ENCODE assay signal across 15 mouse cellular contexts in the genomic region with DNA sequence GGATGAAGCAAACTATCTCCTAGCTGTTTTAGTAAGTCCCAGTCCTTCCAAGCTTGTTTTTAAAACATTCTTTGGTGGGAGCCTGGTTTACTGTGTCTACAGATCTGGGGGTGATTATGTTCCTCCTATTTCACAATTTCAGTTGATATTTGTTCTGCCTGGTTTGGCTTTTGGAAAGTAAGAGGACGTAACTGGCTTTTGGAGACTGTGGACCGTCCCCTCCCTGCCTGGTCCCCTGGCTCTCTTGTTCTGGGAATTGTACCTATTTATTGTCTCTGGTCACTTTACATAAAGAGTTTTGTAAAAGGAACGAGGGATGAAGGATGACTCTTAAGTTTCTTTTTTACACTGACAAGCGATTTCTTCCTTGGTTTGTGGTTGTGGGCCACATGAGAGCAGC.
DNase-seq lines count a peak whose midpoint lies in the region; ATAC-seq and TF ChIP-seq lines count a peak whose summit lies in the region.
"Had no signal": no experiment of that assay in that cellular context is flagged by ENCODE, and none has a peak within 500 bp of the region (broad histone marks: within the 10 kb centered on the region; RNA-seq: fewer than 3 reads in every experiment).

No protein-coding gene starts in this region.

- H3K9ac ChIP-seq in hindbrain, postnatal 0 days (replicated peaks; ENCODE audit: low read length), result no peak overlapping the region
- no peak overlapping the region for H3K9ac ChIP-seq in hindbrain, embryonic 16.5 days (ENCODE audit: low read depth, low read length)
- H3K9ac ChIP-seq in liver, postnatal 0 days (replicated peaks), result no peak overlapping the region
- no peak overlapping the region for H3K9ac ChIP-seq in lung, postnatal 0 days (replicated peaks; ENCODE audit: low read depth)
- H3K9ac ChIP-seq: forebrain, embryonic 13.5 days; forebrain, postnatal 0 days had no signal

- ATAC-seq in hindbrain, postnatal 0 days, result no peak
- ATAC-seq in hindbrain, embryonic 16.5 days, result no peak
- peak; percentile 53 for ATAC-seq in liver, postnatal 0 days
- ATAC-seq in lung, postnatal 0 days, result no peak
- ATAC-seq: activated CD4-positive, CD25-positive, alpha-beta regulatory T cell, adult 4 months; forebrain, embryonic 13.5 days; forebrain, postnatal 0 days; Patski had no signal

- no peak overlapping the region for H3K4me2 ChIP-seq in hindbrain, postnatal 0 days (ENCODE audit: low read depth, low read length)
- H3K4me2 ChIP-seq in hindbrain, embryonic 16.5 days (ENCODE audit: low read length), result no peak overlapping the region
- H3K4me2 ChIP-seq in liver, postnatal 0 days (ENCODE audit: low read depth, low read length), result no peak overlapping the region
- no peak overlapping the region for H3K4me2 ChIP-seq in lung, postnatal 0 days (replicated peaks; ENCODE audit: low read depth, low read length)
- H3K4me2 ChIP-seq: forebrain, embryonic 13.5 days; heart, embryonic 13.5 days had no signal

- no peak for TF ChIP-seq EP300 in liver, postnatal 0 days (IDR thresholded peaks at IDR 0.05; ENCODE audit: low read depth)
- TF ChIP-seq EP300 in lung, postnatal 0 days (IDR thresholded peaks at IDR 0.05), result no peak

- H3K4me1 ChIP-seq in hindbrain, postnatal 0 days (ENCODE audit: insufficient read depth, low read length), result peaks cover 16% of the 10 kb centered on the region; the same call in 1 of the 2 replicates
- H3K4me1 ChIP-seq in hindbrain, embryonic 16.5 days (ENCODE audit: control insufficient read depth, insufficient read depth, low read depth, low read length), result peaks cover 16% of the 10 kb centered on the region
- H3K4me1 ChIP-seq in liver, postnatal 0 days (ENCODE audit: insufficient read depth), result peaks cover 25% of the 10 kb centered on the region
- H3K4me1 ChIP-seq in lung, postnatal 0 days (ENCODE audit: insufficient read depth, low read depth, low read length), result peaks cover 40% of the 10 kb centered on the region; the same call in 1 of the 2 replicates
- H3K4me1 ChIP-seq in lung, adult 2 months (ENCODE audit: control insufficient read depth, insufficient read depth, low read length), result peaks cover 16% of the 10 kb centered on the region

- 77% methylated on average over 4 of the region's 4 CpGs for WGBS in hindbrain, postnatal 0 days
- 75% methylated on average over 4 of the region's 4 CpGs for WGBS in hindbrain, embryonic 16.5 days
- WGBS in liver, postnatal 0 days (ENCODE audit: insufficient replicate concordance), result 40% methylated on average over 4 of the region's 4 CpGs
- 55% methylated on average over 4 of the region's 4 CpGs for WGBS in lung, postnatal 0 days
- WGBS in lung, adult 2 months, result 78% methylated on average over 4 of the region's 4 CpGs

- H3K4me3 ChIP-seq in hindbrain, postnatal 0 days (ENCODE audit: low read length), result no peak overlapping the region
- no peak overlapping the region for H3K4me3 ChIP-seq in hindbrain, embryonic 16.5 days (ENCODE audit: low read length)
- H3K4me3 ChIP-seq in liver, postnatal 0 days (ENCODE audit: low read depth, low read length), result no peak overlapping the region
- no peak overlapping the region for H3K4me3 ChIP-seq in lung, postnatal 0 days (ENCODE audit: low read depth, low read length)
- H3K4me3 ChIP-seq in lung, adult 2 months (replicated peaks; ENCODE audit: extremely low read depth, low read depth, low read length), result no peak overlapping the region
- H3K4me3 ChIP-seq: forebrain, embryonic 13.5 days; heart, embryonic 13.5 days had no signal

- TF ChIP-seq POLR2A in lung, adult 2 months (IDR thresholded peaks at IDR 0.05; ENCODE audit: borderline replicate concordance, extremely low read depth, low read depth, low read length), result no peak

- no peak for DNase-seq in hindbrain, postnatal 0 days (ENCODE audit: low spot score)
- DNase-seq in liver, postnatal 0 days, result no peak
- no peak for DNase-seq in liver
- DNase-seq in lung, postnatal 0 days (ENCODE audit: low spot score), result peak; percentile 15
- DNase-seq in lung, adult 2 months, result no peak
- DNase-seq: cerebellum, adult 11-12 months; cerebellum, adult 9-10 months; cerebellum, postnatal 25 days had no signal

- 0 out of 2 replicates have a peak, but pooled peaks cover 3% of the 10 kb centered on the region for H3K27me3 ChIP-seq in hindbrain, postnatal 0 days (ENCODE audit: insufficient read depth, low read length)
- H3K27me3 ChIP-seq in hindbrain, embryonic 16.5 days (replicated peaks; ENCODE audit: control insufficient read depth, insufficient read depth, low read length), result no peaks in the 10 kb centered on the region
- H3K27me3 ChIP-seq in liver, postnatal 0 days (ENCODE audit: insufficient read depth, low read length), result no peaks in the 10 kb centered on the region
- H3K27me3 ChIP-seq in lung, postnatal 0 days (replicated peaks; ENCODE audit: insufficient read depth, low read length), result no peaks in the 10 kb centered on the region
- H3K27me3 ChIP-seq: CH12.LX; forebrain, embryonic 13.5 days; heart, embryonic 13.5 days; Patski had no signal

- H3K9me3 ChIP-seq in hindbrain, postnatal 0 days (ENCODE audit: low read length), result no peaks in the 10 kb centered on the region
- no peaks in the 10 kb centered on the region; the same call in 1 of the 2 replicates for H3K9me3 ChIP-seq in hindbrain, embryonic 16.5 days (ENCODE audit: control insufficient read depth, low read length)
- no peaks in the 10 kb centered on the region for H3K9me3 ChIP-seq in liver, postnatal 0 days (ENCODE audit: low read length)
- H3K9me3 ChIP-seq in lung, postnatal 0 days (ENCODE audit: low read length), result no peaks in the 10 kb centered on the region
- H3K9me3 ChIP-seq: forebrain, embryonic 13.5 days; heart, embryonic 13.5 days had no signal

- TF ChIP-seq CTCF in hindbrain, postnatal 0 days (IDR thresholded peaks at IDR 0.05; ENCODE audit: low read depth), result no peak
- TF ChIP-seq CTCF in liver, postnatal 0 days (IDR thresholded peaks at IDR 0.05; ENCODE audit: low read depth), result no peak
- TF ChIP-seq CTCF in lung, postnatal 0 days (IDR thresholded peaks at IDR 0.05), result no peak
- TF ChIP-seq CTCF in lung, adult 2 months (IDR thresholded peaks at IDR 0.05; ENCODE audit: insufficient read depth, low read length), result no peak

- H3K36me3 ChIP-seq in hindbrain, postnatal 0 days (ENCODE audit: insufficient read depth, low read length), result no peaks in the 10 kb centered on the region
- H3K36me3 ChIP-seq in hindbrain, embryonic 16.5 days (ENCODE audit: control insufficient read depth, insufficient read depth, low read length), result no peaks in the 10 kb centered on the region
- H3K36me3 ChIP-seq in liver, postnatal 0 days (replicated peaks; ENCODE audit: insufficient read depth, low read length), result no peaks in the 10 kb centered on the region
- no peaks in the 10 kb centered on the region for H3K36me3 ChIP-seq in lung, postnatal 0 days (ENCODE audit: insufficient read depth, low read length)
- H3K36me3 ChIP-seq: heart, embryonic 13.5 days had no signal

- peak overlapping the region; percentile 70; the same call in 1 of the 2 replicates for H3K27ac ChIP-seq in hindbrain, postnatal 0 days
- H3K27ac ChIP-seq in hindbrain, embryonic 16.5 days (ENCODE audit: low read depth, low read length), result no peak overlapping the region
- peak overlapping the region; percentile 74 for H3K27ac ChIP-seq in liver, postnatal 0 days (ENCODE audit: low read depth)
- H3K27ac ChIP-seq in lung, postnatal 0 days (ENCODE audit: low read length), result no peak overlapping the region
- H3K27ac ChIP-seq: forebrain, embryonic 13.5 days; heart, embryonic 13.5 days had no signal

Comparison
In these comparisons a context has a peak if more than half of its experiments do, and no peak if none do; other contexts are left out.
1. H3K27ac ChIP-seq: peak in hindbrain, postnatal 0 days (single experiment) and liver, postnatal 0 days (single experiment); none in hindbrain, embryonic 16.5 days (single experiment) and lung, postnatal 0 days (single experiment).